Mouse (Mus musculus): ENCODE results near the gene 1810013L24Rik.

- no peak for TF ChIP-seq CTCF (IDR thresholded peaks at IDR 0.05; ENCODE audit: low read depth)
- TF ChIP-seq EP300 (IDR thresholded peaks at IDR 0.05; ENCODE audit: low read depth), result no peak
Observed at GRCm38 (mm10) chr16:8871376-8871775, 41.5 kb downstream of the 1810013L24Rik start.
